Mouse (Mus musculus) ES-Bruce4 (cell line): Measurements from ENCODE around the gene Gfer.

Experiments
- CTCF ChIP-seq: IDR thresholded peaks from one replicate; pipeline ENCODE4 v1.8.1; 2011; ENCODE audit warnings: low read depth, low read length
- POLR2A ChIP-seq: IDR thresholded peaks from one replicate; pipeline ENCODE4 v1.8.1; 2011; ENCODE audit warnings: low read length; ENCODE audit not compliant: insufficient read depth

GRCm38 (mm10) chr17:24708646-24709045, 12.7 kb upstream of the Gfer start:
- TF ChIP-seq CTCF = no peak
- no peak for TF ChIP-seq POLR2A
